Mouse (Mus musculus): ENCODE results near the gene Dock4. TPM values are rescaled to one million over a fixed set of nuclear protein-coding genes. Genes with fewer than 3 reads are reported as not detected.

Dock4 gene
- total RNA-seq, 2 experiments from 2014 or later: 86.1 to 86.3 TPM

GRCm38 (mm10) chr12:40456517-40456916, 10.8 kb downstream of the Dock4 start:
- no peak for DNase-seq (ENCODE audit: low spot score in 2 of 2)
- intact Hi-C loops (cut with DNase I): no loop called here

- intact Hi-C loops (cut with DNase I): no loop called here
- no peak for DNase-seq (ENCODE audit: low spot score in 2 of 2)
Measured at GRCm38 (mm10) chr12:40458977-40459376, 13.2 kb downstream of the Dock4 start.

- intact Hi-C loops (cut with DNase I): no loop called here
- no peak for DNase-seq (ENCODE audit: low spot score in 2 of 2)
Measured at GRCm38 (mm10) chr12:40459673-40460265, 14.0 kb downstream of the Dock4 start.

GRCm38 (mm10) chr12:40462693-40463235, 17.0 kb downstream of the Dock4 start:
- peak in 1 of 2 experiments; percentile 30 for DNase-seq (ENCODE audit: low spot score in 2 of 2)
- intact Hi-C loops (cut with DNase I): no loop called here

GRCm38 (mm10) chr12:40463828-40464227, 18.1 kb downstream of the Dock4 start:
- DNase-seq (ENCODE audit: low spot score in 2 of 2): no peak
- intact Hi-C loops (cut with DNase I): no loop called here

GRCm38 (mm10) chr12:40464282-40464681, 18.5 kb downstream of the Dock4 start:
- peak; percentile 39 for DNase-seq (ENCODE audit: low spot score in 2 of 2)
- intact Hi-C loops (cut with DNase I): no loop called here

GRCm38 (mm10) chr12:40468235-40468634, 22.5 kb downstream of the Dock4 start:
- intact Hi-C loops (cut with DNase I): no loop called here
- peak; percentile 62 to 70 for DNase-seq (ENCODE audit: low spot score in 2 of 2)

GRCm38 (mm10) chr12:40469009-40469408, 23.3 kb downstream of the Dock4 start:
- intact Hi-C loops (cut with DNase I): no loop called here

GRCm38 (mm10) chr12:40471649-40472399, 26.1 kb downstream of the Dock4 start:
- no peak for DNase-seq (ENCODE audit: low spot score in 2 of 2)
- intact Hi-C loops (cut with DNase I): no loop called here

More at GRCm38 (mm10) chr12:40469009-40469408, 23.3 kb downstream of the Dock4 start:
- no peak for DNase-seq (ENCODE audit: low spot score in 2 of 2)

GRCm38 (mm10) chr12:40473709-40474108, 28.0 kb downstream of the Dock4 start:
- DNase-seq (ENCODE audit: low spot score in 2 of 2): no peak
- intact Hi-C loops (cut with DNase I): no loop called here

- intact Hi-C loops (cut with DNase I): no loop called here
- DNase-seq (ENCODE audit: low spot score in 2 of 2): no peak
Measured at GRCm38 (mm10) chr12:40477621-40478452, 32.1 kb downstream of the Dock4 start.

- DNase-seq (ENCODE audit: low spot score in 2 of 2): peak; percentile 41 to 57
- intact Hi-C loops (cut with DNase I): no loop called here
Measured at GRCm38 (mm10) chr12:40484224-40484623, 38.5 kb downstream of the Dock4 start.

- no peak for DNase-seq (ENCODE audit: low spot score in 2 of 2)
- intact Hi-C loops (cut with DNase I): no loop called here
Measured at GRCm38 (mm10) chr12:40485210-40485609, 39.5 kb downstream of the Dock4 start.

- intact Hi-C loops (cut with DNase I): no loop called here
- DNase-seq (ENCODE audit: low spot score in 2 of 2): no peak
Measured at GRCm38 (mm10) chr12:40486047-40486837, 40.5 kb downstream of the Dock4 start.

GRCm38 (mm10) chr12:40496387-40496786, 50.6 kb downstream of the Dock4 start:
- intact Hi-C loops (cut with DNase I): no loop called here
- DNase-seq (ENCODE audit: low spot score in 2 of 2): no peak

GRCm38 (mm10) chr12:40497806-40498205, 52.1 kb downstream of the Dock4 start:
- DNase-seq (ENCODE audit: low spot score in 2 of 2): no peak
- intact Hi-C loops (cut with DNase I): no loop called here

- intact Hi-C loops (cut with DNase I): no loop called here
- DNase-seq (ENCODE audit: low spot score in 2 of 2): no peak
Measured at GRCm38 (mm10) chr12:40498250-40498671, 52.5 kb downstream of the Dock4 start.

- DNase-seq (ENCODE audit: low spot score in 2 of 2): peak in 1 of 2 experiments; percentile 30
- intact Hi-C loops (cut with DNase I): no loop called here
Measured at GRCm38 (mm10) chr12:40498928-40499626, 53.3 kb downstream of the Dock4 start.

Measured in left cerebral cortex, postnatal 14 days (tissue).